Mouse (Mus musculus) CH12.LX (cell line): ENCODE results near the gene Rfc5. TPM values are rescaled to one million over a fixed set of nuclear protein-coding genes. Genes with fewer than 3 reads are reported as not detected.

Source experiments
- DNase-seq: peaks from one replicate; pipeline ENCODE4 v3.0.0-alpha.2; 2013; ENCODE audit errors: extremely low read depth
- H3K27ac ChIP-seq: 2 replicates; pipeline ENCODE4 v1.5.1; 2012; ENCODE audit warnings: low read depth, mild to moderate bottlenecking, control low read depth, moderate library complexity; ENCODE audit not compliant: insufficient read depth
- H3K27me3 ChIP-seq: replicated peaks from 2 replicates; pipeline ENCODE3; 2012; ENCODE audit warnings: inconsistent platforms
- H3K36me3 ChIP-seq, 2 experiments: replicated peaks in 1 of 2; 2 replicates each; pipeline versions ENCODE3 to v1.6.1; 2012; ENCODE audit warnings: inconsistent platforms in 1 of 2, low read length in 1 of 2, mild to moderate bottlenecking in 1 of 2, mixed read lengths in 1 of 2, moderate library complexity in 1 of 2; ENCODE audit not compliant: control insufficient read depth in 1 of 2, insufficient read depth in 1 of 2
- H3K4me1 ChIP-seq, 2 experiments: 2 replicates each; pipeline ENCODE4 v1.6.1; 2012; ENCODE audit warnings: inconsistent platforms in 1 of 2, moderate library complexity in 1 of 2; ENCODE audit not compliant: insufficient read depth in 2 of 2, control insufficient read depth in 1 of 2
- H3K4me2 ChIP-seq: 2 replicates; pipeline ENCODE4 v1.6.1; 2012; ENCODE audit warnings: low read depth, mild to moderate bottlenecking, control low read depth; ENCODE audit not compliant: poor library complexity, insufficient read depth, severe bottlenecking
- H3K4me3 ChIP-seq, 3 experiments: fragments of 150-350 bp in 1 of 3; sonication (generic) in 1 of 3; replicated peaks in 1 of 3; 2 replicates each; pipeline versions ENCODE3 to v1.5.1; 2011 to 2012; ENCODE audit warnings: low read depth in 2 of 3, low read length in 2 of 3, mild to moderate bottlenecking in 2 of 3, moderate library complexity in 2 of 3, control low read depth in 1 of 3, improper control_type of control experiment in 1 of 3, inconsistent platforms in 1 of 3, mixed read lengths in 1 of 3; ENCODE audit not compliant: poor library complexity in 1 of 3
- H3K79me2 ChIP-seq: replicated peaks from 2 replicates; pipeline ENCODE4 v1.6.1; 2012; ENCODE audit warnings: mild to moderate bottlenecking, moderate library complexity; ENCODE audit not compliant: control insufficient read depth, poor library complexity, insufficient read depth, severe bottlenecking; ENCODE audit errors: extremely low read depth
- H3K9ac ChIP-seq: 2 replicates; pipeline ENCODE4 v1.6.1; 2012; ENCODE audit warnings: low read depth, mild to moderate bottlenecking, control low read depth, moderate library complexity; ENCODE audit not compliant: insufficient read depth
- H3K9me3 ChIP-seq: replicated peaks from 2 replicates; pipeline ENCODE3; 2012; ENCODE audit warnings: low read length, inconsistent platforms, mixed read lengths
- BHLHE40 ChIP-seq: IDR thresholded peaks from 2 replicates; pipeline ENCODE4 v1.6.1; 2011; ENCODE audit warnings: mild to moderate bottlenecking, low read depth, low read length, improper control_type of control experiment
- CHD1 ChIP-seq: IDR thresholded peaks from 2 replicates; pipeline ENCODE4 v1.6.1; 2012; ENCODE audit warnings: low read depth, low read length, improper control_type of control experiment, inconsistent platforms
- CTCF ChIP-seq, 2 experiments: IDR thresholded peaks in 1 of 2; conservative IDR thresholded peaks in 1 of 2; 2 replicates each; pipeline ENCODE4 v1.5.1; 2011 to 2012; ENCODE audit warnings: low read depth in 2 of 2, low read length in 2 of 2, improper control_type of control experiment in 1 of 2, inconsistent platforms in 1 of 2, mild to moderate bottlenecking in 1 of 2, moderate library complexity in 1 of 2
- ELF1 ChIP-seq: IDR thresholded peaks from 2 replicates; pipeline ENCODE4 v1.6.1; 2014; ENCODE audit warnings: low read depth, mild to moderate bottlenecking, inconsistent platforms, low read length, improper control_type of control experiment
- EP300 ChIP-seq: IDR thresholded peaks from 2 replicates; pipeline ENCODE4 v1.6.1; 2011; ENCODE audit warnings: low read length, improper control_type of control experiment
- ETS1 ChIP-seq: conservative IDR thresholded peaks from 2 replicates; pipeline ENCODE4 v1.6.1; 2012; ENCODE audit warnings: low read depth, mild to moderate bottlenecking, inconsistent platforms, low read length, improper control_type of control experiment, moderate library complexity
- GABPA ChIP-seq: IDR thresholded peaks from 2 replicates; pipeline ENCODE4 v1.6.1; 2012; ENCODE audit warnings: low read depth, low read length, improper control_type of control experiment, inconsistent platforms; ENCODE audit not compliant: insufficient replicate concordance
- HCFC1 ChIP-seq: IDR thresholded peaks from 2 replicates; pipeline ENCODE4 v1.6.1; 2012; ENCODE audit warnings: low read depth, mild to moderate bottlenecking, inconsistent platforms, low read length, improper control_type of control experiment
- MAFK ChIP-seq: IDR thresholded peaks from 2 replicates; pipeline ENCODE4 v1.6.1; 2011; ENCODE audit warnings: low read length, improper control_type of control experiment; ENCODE audit not compliant: insufficient replicate concordance
- MAX ChIP-seq: IDR thresholded peaks from 2 replicates; pipeline ENCODE4 v1.6.1; 2011; ENCODE audit warnings: low read length, improper control_type of control experiment
- MEF2A ChIP-seq: IDR thresholded peaks from 2 replicates; pipeline ENCODE4 v1.6.1; 2014; ENCODE audit warnings: low read depth, mild to moderate bottlenecking, inconsistent platforms, low read length, improper control_type of control experiment, borderline replicate concordance
- MXI1 ChIP-seq: IDR thresholded peaks from 2 replicates; pipeline ENCODE4 v1.6.1; 2011; ENCODE audit warnings: mild to moderate bottlenecking, low read depth, low read length, improper control_type of control experiment
- MYC ChIP-seq: IDR thresholded peaks from 2 replicates; pipeline ENCODE4 v1.6.1; 2011; ENCODE audit warnings: low read depth, mild to moderate bottlenecking, improper control_type of control experiment, low read length
- NELFE ChIP-seq: IDR thresholded peaks from 2 replicates; pipeline ENCODE4 v1.6.1; 2011; ENCODE audit warnings: low read depth, low read length, improper control_type of control experiment
- PAX5 ChIP-seq: IDR thresholded peaks from 2 replicates; pipeline ENCODE4 v1.6.1; 2012; ENCODE audit warnings: low read length, inconsistent platforms, mixed read lengths
- POLR2AphosphoS2 ChIP-seq: IDR thresholded peaks from 2 replicates; pipeline ENCODE4 v1.6.1; 2011; ENCODE audit warnings: low read depth, low read length, improper control_type of control experiment
- RAD21 ChIP-seq: IDR thresholded peaks from 2 replicates; pipeline ENCODE4 v1.6.1; 2011; ENCODE audit warnings: low read depth, mild to moderate bottlenecking, low read length, improper control_type of control experiment, moderate library complexity
- RCOR1 ChIP-seq: conservative IDR thresholded peaks from 2 replicates; pipeline ENCODE4 v1.6.1; 2012; ENCODE audit warnings: low read depth, mild to moderate bottlenecking, inconsistent platforms, low read length, improper control_type of control experiment
- SIN3A ChIP-seq: IDR thresholded peaks from 2 replicates; pipeline ENCODE4 v1.6.1; 2012; ENCODE audit warnings: low read length, improper control_type of control experiment, inconsistent platforms
- SMC3 ChIP-seq: IDR thresholded peaks from 2 replicates; pipeline ENCODE4 v1.6.1; 2011; ENCODE audit warnings: low read depth, low read length, improper control_type of control experiment
- TBP ChIP-seq: conservative IDR thresholded peaks from 2 replicates; pipeline ENCODE4 v1.6.1; 2011; ENCODE audit warnings: low read depth, low read length, improper control_type of control experiment
- TCF12 ChIP-seq: IDR thresholded peaks from 2 replicates; pipeline ENCODE4 v1.6.1; 2014; ENCODE audit warnings: low read depth, mild to moderate bottlenecking, inconsistent platforms, low read length, improper control_type of control experiment
- UBTF ChIP-seq: IDR thresholded peaks from 2 replicates; pipeline ENCODE4 v1.6.1; 2012; ENCODE audit warnings: low read depth, mild to moderate bottlenecking, inconsistent platforms, low read length, improper control_type of control experiment, moderate library complexity
- USF1 ChIP-seq: IDR thresholded peaks from 2 replicates; pipeline ENCODE4 v1.6.1; 2014; ENCODE audit warnings: low read depth, mild to moderate bottlenecking, inconsistent platforms, low read length, improper control_type of control experiment
- USF2 ChIP-seq: conservative IDR thresholded peaks from 2 replicates; pipeline ENCODE4 v1.6.1; 2011; ENCODE audit warnings: low read depth, low read length, improper control_type of control experiment
- ZMIZ1 ChIP-seq: IDR thresholded peaks from 2 replicates; pipeline ENCODE4 v1.6.1; 2012; ENCODE audit warnings: low read depth, mild to moderate bottlenecking, inconsistent platforms, low read length, improper control_type of control experiment
- ZNF384 ChIP-seq: IDR thresholded peaks from 2 replicates; pipeline ENCODE4 v1.6.1; 2012; ENCODE audit warnings: low read depth, low read length, improper control_type of control experiment, inconsistent platforms
- dilution Hi-C: fragments of 300-500 bp; cut with MboI; formaldehyde crosslinking; loops from 2 replicates; pipeline ENCODE4 v1.14.3; 2020; ENCODE audit warnings: low sequenced_read_pairs; ENCODE audit not compliant: extremely low pct_unique_long_range_greater_than_20kb, extremely low pct_ligation_motif_present
- in situ Hi-C: fragments of 300-500 bp; cut with MboI; formaldehyde crosslinking; loops from 3 replicates; pipeline ENCODE4 v1.14.3; 2019; ENCODE audit warnings: low sequenced_read_pairs, low pct_ligation_motif_present, low pct_unique_long_range_greater_than_20kb, mixed read lengths
- polyA plus RNA-seq: library from polyadenylated mRNA; unstranded; fragments of >175 nt; gene quantifications from 2 replicates; pipeline ENCODE4 v1.2.1, GENCODE M21; 2012; ENCODE audit warnings: low read depth; ENCODE audit not compliant: insufficient read length
- total RNA-seq, 2 experiments: library from RNA; depleted of rRNA; stranded (reverse); fragments of 300-350 nt in 1 of 2; fragments of >200 nt in 1 of 2; gene quantifications; 2 replicates each; pipeline ENCODE4 v1.2.3; 2012 to 2014

Gene Rfc5
- total and polyA plus RNA-seq, 3 experiments: 137 to 221 (median 186) TPM

- H3K4me2 ChIP-seq: no peak overlapping the region
- H3K4me3 ChIP-seq: no peak overlapping the region
- no peak overlapping the region for H3K9ac ChIP-seq
- H3K79me2 ChIP-seq: peaks cover 16% of the 10 kb centered on the region
- H3K36me3 ChIP-seq: peaks cover 15 to 24% of the 10 kb centered on the region in 2 experiments
- peak overlapping the region; percentile 44; the same call in 1 of the 2 replicates for H3K27ac ChIP-seq
- H3K9me3 ChIP-seq: no peaks in the 10 kb centered on the region
- DNase-seq: peak; percentile 83
- in situ Hi-C loops: no loop called here
- TF ChIP-seq HCFC1 (no peak), TBP (peak; percentile 57; the same call in 1 of the 2 replicates), BHLHE40 (peak; percentile 67), TCF12 (peak; percentile 35; the same call in 1 of the 2 replicates), EP300 (peak; percentile 70), ETS1 (peak; percentile 80), CHD1 (no peak), RAD21 (no peak), MAFK (peak; percentile 83)
- TF ChIP-seq, all 38 proteins: peak for 6
- dilution Hi-C loops: no loop called here
- Histone ChIP-seq H3K4me1 (peaks cover 21 to 70% of the 10 kb centered on the region in 2 experiments), H3K27me3 (no peaks in the 10 kb centered on the region)
Measured at GRCm38 (mm10) chr5:117359497-117360227, 29.2 kb downstream of the Rfc5 start.

DNA sequence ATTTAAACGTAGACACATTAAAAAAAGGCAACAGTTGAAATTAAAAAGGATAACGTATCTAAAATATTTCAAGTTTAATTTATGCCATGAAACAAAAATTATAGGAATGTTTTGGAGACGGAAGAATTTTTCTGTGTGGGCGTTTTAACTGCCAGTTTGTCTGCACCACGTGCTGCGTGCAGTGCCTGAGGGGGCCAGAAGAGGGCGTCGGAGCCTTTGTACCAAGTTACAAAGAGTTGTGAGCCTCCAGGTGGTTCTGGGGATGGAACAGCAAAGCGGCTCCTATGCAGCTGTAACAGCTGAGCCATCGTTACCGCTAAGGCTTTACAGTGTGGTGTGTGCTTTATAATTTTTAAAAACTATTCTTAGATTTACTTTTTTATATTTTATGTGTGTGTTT lies 30.1 kb downstream of the Rfc5 start:
- peaks cover 16% of the 10 kb centered on the region for H3K79me2 ChIP-seq
- peak overlapping the region in 2 of 3 experiments; percentile 91 to 92 for H3K4me3 ChIP-seq
- H3K9ac ChIP-seq: no peak overlapping the region
- H3K27ac ChIP-seq: no peak overlapping the region
- in situ Hi-C loops: no loop called here
- no peaks in the 10 kb centered on the region for H3K27me3 ChIP-seq
- peaks cover 6 to 14% of the 10 kb centered on the region in 2 experiments for H3K36me3 ChIP-seq
- peaks cover 23 to 77% of the 10 kb centered on the region in 2 experiments for H3K4me1 ChIP-seq
- H3K4me2 ChIP-seq: peak overlapping the region; percentile 96; the same call in 1 of the 2 replicates
- DNase-seq: peak; percentile 87
- no peaks in the 10 kb centered on the region for H3K9me3 ChIP-seq
- TF ChIP-seq PAX5 (no peak), POLR2AphosphoS2 (no peak), MYC (peak; percentile 93), MAFK (0 out of 2 replicates have a peak, but pooled peaks have one; percentile 3), USF2 (peak; percentile 68), NELFE (no peak), MEF2A (peak; percentile 53; the same call in 1 of the 2 replicates), TCF12 (peak; percentile 34; the same call in 1 of the 2 replicates), MXI1 (peak; percentile 93), ZMIZ1 (no peak), BHLHE40 (peak; percentile 50; the same call in 1 of the 2 replicates), ZNF384 (no peak), UBTF (no peak), MAX (peak; percentile 93), USF1 (peak; percentile 70), RCOR1 (no peak), GABPA (no peak), SMC3 (peak; percentile 56), CTCF (conservative IDR thresholded peaks at IDR 0.05 in 1 of 2, IDR thresholded peaks at IDR 0.05 in 1 of 2; ENCODE audit: low read depth in 2 of 2, low read length in 2 of 2) (peak; percentile 46 to 78; a peak in 3 of 4 replicates), ETS1 (peak; percentile 44), RAD21 (peak; percentile 63), SIN3A (peak; percentile 50; the same call in 1 of the 2 replicates), ELF1 (0 out of 2 replicates have a peak, but pooled peaks have one; percentile 13), HCFC1 (peak; percentile 14; the same call in 1 of the 2 replicates)
- dilution Hi-C loops: no loop called here
